Mouse (Mus musculus) hindbrain, embryonic 12.5 days (tissue): Measurements from ENCODE around the gene Cd151. TPM values are rescaled to one million over a fixed set of nuclear protein-coding genes. Genes with fewer than 3 reads are reported as not detected.
"Not testable (repeated sequence)": the region's sequence is repeated elsewhere in the genome, so short reads cannot be mapped to it uniquely, and the experiment has no call there.

ENCODE experiments used
- ATAC-seq: fragments of 200-750 bp; cut with Nextera tagmentation; 2 replicates; pipeline ENCODE4 v1.8.0; 2017; ENCODE audit warnings: moderate TSS enrichment; ENCODE audit not compliant: low FRiP score
- H3K27ac ChIP-seq: fragments of 300-500 bp; sonication (generic); 2 replicates; pipeline ENCODE4 v1.5.1; 2016; ENCODE audit warnings: mild to moderate bottlenecking
- H3K27me3 ChIP-seq: fragments of 300-500 bp; sonication (generic); 2 replicates; pipeline ENCODE4 v1.6.1; 2016; ENCODE audit warnings: mild to moderate bottlenecking
- H3K36me3 ChIP-seq: fragments of 300-500 bp; sonication (generic); 2 replicates; pipeline ENCODE4 v1.6.1; 2016; ENCODE audit warnings: mild to moderate bottlenecking
- H3K4me1 ChIP-seq: fragments of 300-500 bp; sonication (generic); 2 replicates; pipeline ENCODE4 v1.6.1; 2016
- H3K4me2 ChIP-seq: fragments of 300-500 bp; sonication (generic); replicated peaks from 2 replicates; pipeline ENCODE4 v1.6.1; 2016; ENCODE audit warnings: mild to moderate bottlenecking
- H3K4me3 ChIP-seq: fragments of 300-500 bp; sonication (generic); 2 replicates; pipeline ENCODE4 v1.5.1; 2016; ENCODE audit warnings: mild to moderate bottlenecking
- H3K9ac ChIP-seq: fragments of 300-500 bp; sonication (generic); 2 replicates; pipeline ENCODE4 v1.6.1; 2016; ENCODE audit warnings: mild to moderate bottlenecking, moderate library complexity
- H3K9me3 ChIP-seq: fragments of 300-500 bp; sonication (generic); replicated peaks from 2 replicates; pipeline ENCODE4 v1.6.1; 2016; ENCODE audit warnings: mild to moderate bottlenecking
- WGBS: fragments of 180-500 bp; shearing (Covaris S2); methylation state at CpG from one replicate; pipeline ENCODE4 v1.1.7; 2016; 5-methylcytosine and 5-hydroxymethylcytosine counted together
- polyA plus RNA-seq: library from polyadenylated mRNA; unstranded; fragments of >200 nt; fragmentation: Nextera tagmentation; extraction: Ambion mirVana; gene quantifications from 2 replicates; pipeline ENCODE4 v1.2.1, GENCODE M21; 2016

Cd151 gene
- polyA plus RNA-seq, 1 experiment from 2014 or later = 14.4 TPM

- Histone ChIP-seq H3K27ac (no peak overlapping the region), H3K9me3 (no peaks in the 10 kb centered on the region), H3K4me3 (no peak overlapping the region), H3K4me1 (peaks cover 53% of the 10 kb centered on the region), H3K9ac (no peak overlapping the region), H3K36me3 (peaks cover 22% of the 10 kb centered on the region), H3K27me3 (no peaks in the 10 kb centered on the region), H3K4me2 (no peak overlapping the region)
- 93% methylated on average over 12 of the region's 12 CpGs for WGBS
- ATAC-seq = no peak
These were observed 28.8 kb upstream of the Cd151 start for GRCm38 (mm10) chr7:141438201-141438968.

DNA sequence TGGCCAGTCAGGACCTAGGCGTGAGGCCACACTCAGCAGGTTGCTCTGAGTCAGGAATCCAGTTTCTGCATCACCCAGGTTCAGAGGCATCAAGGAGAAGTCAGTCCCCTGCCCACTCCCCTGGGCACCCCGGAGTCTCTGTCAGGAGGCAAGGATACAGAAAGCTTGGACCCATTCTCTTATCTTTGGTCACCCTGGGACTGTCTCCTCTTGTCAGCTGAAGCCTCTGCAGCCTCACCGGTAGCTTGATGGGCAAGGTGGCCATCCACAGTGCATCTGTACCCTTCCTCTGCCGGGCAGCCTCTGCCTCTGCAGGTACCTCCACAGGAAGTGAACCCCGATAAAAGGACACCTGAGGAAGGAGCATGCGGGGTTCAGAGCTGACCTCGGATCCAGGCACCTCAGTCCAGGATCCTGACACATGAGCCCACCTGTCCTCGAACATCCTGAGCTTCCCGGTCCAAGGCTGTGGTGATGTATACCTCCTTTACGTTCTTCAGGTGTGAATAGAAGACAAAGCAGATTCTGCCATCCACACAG lies 28.0 kb upstream of the Cd151 start:
- H3K27ac ChIP-seq = no peak overlapping the region
- H3K4me2 ChIP-seq = no peak overlapping the region
- H3K36me3 ChIP-seq = peaks cover 22% of the 10 kb centered on the region
- peaks cover 50% of the 10 kb centered on the region for H3K4me1 ChIP-seq
- H3K9ac ChIP-seq = no peak overlapping the region
- WGBS = 90% methylated on average over 10 of the region's 10 CpGs
- no peak overlapping the region for H3K4me3 ChIP-seq
- no peaks in the 10 kb centered on the region for H3K27me3 ChIP-seq
- ATAC-seq = no peak
- no peaks in the 10 kb centered on the region for H3K9me3 ChIP-seq

DNA sequence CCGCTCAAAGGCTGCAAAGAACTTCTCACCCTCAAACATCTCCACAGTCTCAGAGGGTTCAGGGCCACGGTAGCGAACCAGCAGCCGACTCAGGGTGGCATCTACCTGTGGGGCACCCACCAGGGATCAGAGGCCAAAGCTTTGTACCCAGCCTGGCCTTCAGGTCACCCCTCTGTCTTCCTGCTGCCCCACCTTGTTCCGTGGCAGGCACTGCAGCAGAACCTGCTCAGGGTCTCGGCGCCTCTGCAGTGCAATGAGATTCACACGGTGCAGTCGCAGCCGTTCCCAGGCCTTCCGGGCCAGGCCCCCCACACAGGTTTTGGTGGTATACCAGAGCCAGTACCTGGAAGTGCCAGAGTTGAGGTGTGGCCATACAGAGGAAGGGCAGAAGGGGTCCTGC lies 27.4 kb upstream of the Cd151 start:
- no peak overlapping the region for H3K27ac ChIP-seq
- no peak overlapping the region for H3K4me2 ChIP-seq
- H3K9ac ChIP-seq = no peak overlapping the region
- no peaks in the 10 kb centered on the region for H3K27me3 ChIP-seq
- ATAC-seq = no peak
- no peak overlapping the region for H3K4me3 ChIP-seq
- WGBS = 93% methylated on average over 11 of the region's 11 CpGs
- no peaks in the 10 kb centered on the region for H3K9me3 ChIP-seq
- peaks cover 48% of the 10 kb centered on the region for H3K4me1 ChIP-seq
- peaks cover 22% of the 10 kb centered on the region for H3K36me3 ChIP-seq

DNA sequence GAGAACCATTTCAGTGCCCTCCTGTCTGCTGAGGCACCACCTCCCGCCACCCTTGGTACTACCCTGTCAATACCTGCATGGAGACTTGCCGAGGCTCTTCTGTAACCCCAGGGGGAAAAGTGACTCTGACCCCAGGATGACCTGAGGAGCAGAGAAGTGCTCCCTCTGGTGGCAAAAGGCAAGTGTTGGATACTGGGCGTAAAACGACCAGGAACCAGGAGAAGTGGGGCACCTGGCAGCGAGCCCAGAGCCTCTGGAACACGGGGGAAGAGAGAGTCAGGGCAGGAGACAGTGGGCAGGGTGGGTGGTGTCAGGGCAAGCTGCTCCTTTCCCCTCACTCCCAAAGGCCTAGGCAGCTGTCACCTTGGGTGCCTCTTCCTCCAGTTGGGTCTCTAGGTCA lies 26.6 kb upstream of the Cd151 start:
- Histone ChIP-seq H3K4me3 (no peak overlapping the region), H3K4me2 (no peak overlapping the region), H3K9ac (no peak overlapping the region), H3K27ac (no peak overlapping the region), H3K27me3 (no peaks in the 10 kb centered on the region), H3K9me3 (no peaks in the 10 kb centered on the region), H3K4me1 (peaks cover 40% of the 10 kb centered on the region), H3K36me3 (peaks cover 22% of the 10 kb centered on the region)
- ATAC-seq = no peak
- WGBS = 33% methylated on average over 6 of the region's 6 CpGs

DNA sequence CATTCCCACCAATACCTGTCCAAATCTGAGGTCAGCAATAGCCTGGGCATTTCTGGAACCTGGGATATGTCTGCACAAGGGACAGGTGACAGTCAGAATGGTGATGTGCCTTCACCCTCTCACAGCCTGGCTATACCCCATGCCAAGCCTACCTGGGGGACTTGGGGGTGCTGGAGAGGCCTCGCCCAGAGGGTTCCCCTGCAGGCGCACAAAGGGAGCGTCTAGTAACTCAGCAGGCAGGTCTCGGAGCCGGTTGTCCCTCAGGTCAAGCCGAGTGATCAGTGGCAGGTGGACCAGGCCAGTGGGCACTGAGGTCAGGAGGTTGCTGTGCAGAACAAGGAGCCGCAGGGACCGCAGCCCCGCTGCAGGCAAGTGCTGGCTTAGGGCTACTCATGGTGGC lies 25.7 kb upstream of the Cd151 start:
- Histone ChIP-seq H3K4me2 (no peak overlapping the region), H3K4me3 (no peak overlapping the region), H3K27me3 (no peaks in the 10 kb centered on the region), H3K9me3 (no peaks in the 10 kb centered on the region), H3K27ac (no peak overlapping the region), H3K9ac (no peak overlapping the region), H3K36me3 (peaks cover 22% of the 10 kb centered on the region), H3K4me1 (peaks cover 32% of the 10 kb centered on the region)
- ATAC-seq = no peak
- 94% methylated on average over 9 of the region's 9 CpGs for WGBS

DNA sequence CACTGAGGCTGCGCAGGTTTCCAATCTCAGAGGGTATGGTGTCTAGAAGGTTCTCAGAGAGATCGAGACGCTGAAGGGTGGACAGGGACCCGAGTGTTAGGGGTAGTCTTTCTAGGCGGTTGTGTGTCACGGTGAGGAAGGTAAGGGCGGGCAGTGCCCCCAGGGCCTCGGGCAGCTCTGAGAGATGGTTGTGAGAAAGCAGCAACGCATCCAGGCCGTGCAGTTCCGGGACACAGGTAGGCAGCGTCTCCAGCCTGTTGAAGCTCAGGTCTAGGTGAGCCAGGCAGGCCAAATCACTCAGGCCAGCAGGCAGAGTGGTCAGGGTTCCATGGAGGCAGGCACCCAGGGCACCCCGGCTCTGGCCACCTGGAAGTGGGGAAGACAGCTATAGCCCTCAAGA lies 25.0 kb upstream of the Cd151 start:
- peaks cover 25% of the 10 kb centered on the region for H3K4me1 ChIP-seq

GRCm38 (mm10) chr7:141443081-141443821 lies 23.9 kb upstream of the Cd151 start:
- H3K27ac ChIP-seq = no peak overlapping the region; the same call in 1 of the 2 replicates
- H3K4me1 ChIP-seq = peaks cover 24% of the 10 kb centered on the region
- no peaks in the 10 kb centered on the region for H3K27me3 ChIP-seq
- peak overlapping the region; percentile 55 for H3K9ac ChIP-seq
- H3K4me3 ChIP-seq = peak overlapping the region; percentile 39
- peak overlapping the region; percentile 72 for H3K4me2 ChIP-seq
- ATAC-seq = no peak
- H3K9me3 ChIP-seq = no peaks in the 10 kb centered on the region
- H3K36me3 ChIP-seq = peaks cover 20% of the 10 kb centered on the region
- 27% methylated on average over 12 of the region's 12 CpGs for WGBS

More for the DNA sequence above, 25.0 kb upstream of the Cd151 start:
- Histone ChIP-seq H3K27me3 (no peaks in the 10 kb centered on the region), H3K9me3 (no peaks in the 10 kb centered on the region), H3K27ac (no peak overlapping the region), H3K4me2 (peak overlapping the region; percentile 72; the same call in 1 of the 2 replicates), H3K4me3 (peak overlapping the region; percentile 39; the same call in 1 of the 2 replicates), H3K9ac (peak overlapping the region; percentile 32), H3K36me3 (peaks cover 22% of the 10 kb centered on the region)
- no peak for ATAC-seq
- 94% methylated on average over 13 of the region's 13 CpGs for WGBS

DNA sequence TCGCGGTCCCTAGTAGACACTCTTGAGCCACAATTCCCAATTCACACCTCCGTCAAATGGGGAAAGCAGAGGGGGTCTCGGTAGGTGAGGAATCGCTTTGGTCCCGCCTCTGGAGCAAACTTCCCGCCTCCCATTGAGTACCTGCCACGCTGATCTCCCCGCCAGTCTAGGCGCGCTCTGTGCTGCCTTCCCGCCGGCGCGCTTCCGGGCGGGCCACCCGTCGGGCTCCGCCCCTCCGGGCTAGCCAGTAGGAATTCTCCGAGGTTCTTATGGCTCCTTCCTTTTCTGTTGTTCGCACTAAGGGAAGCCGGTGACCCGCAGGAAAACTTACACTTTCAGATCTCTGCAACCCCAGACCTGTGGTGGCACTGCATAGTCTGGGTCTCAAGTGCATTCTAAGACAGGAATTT lies 23.4 kb upstream of the Cd151 start, which contains the start of gene Pidd1:
Pidd1 (minus strand) TSS at position 198 of the 410 bp plus-strand sequence.
- H3K9me3 ChIP-seq = no peaks in the 10 kb centered on the region
- WGBS = under 1% methylated on average over 25 of the region's 25 CpGs
- no peak within 1 kb of the TSS; the same call in 1 of the 2 replicates for H3K27ac ChIP-seq
- no peak for ATAC-seq
- no peaks in the 10 kb centered on the region for H3K27me3 ChIP-seq
- H3K4me2 ChIP-seq = peak within 1 kb of the TSS; percentile 72
- peak within 1 kb of the TSS; percentile 39 for H3K4me3 ChIP-seq
- H3K9ac ChIP-seq = peak within 1 kb of the TSS; percentile 55
- H3K36me3 ChIP-seq = peaks cover 20% of the 10 kb centered on the region
- H3K4me1 ChIP-seq = peaks cover 30% of the 10 kb centered on the region

DNA sequence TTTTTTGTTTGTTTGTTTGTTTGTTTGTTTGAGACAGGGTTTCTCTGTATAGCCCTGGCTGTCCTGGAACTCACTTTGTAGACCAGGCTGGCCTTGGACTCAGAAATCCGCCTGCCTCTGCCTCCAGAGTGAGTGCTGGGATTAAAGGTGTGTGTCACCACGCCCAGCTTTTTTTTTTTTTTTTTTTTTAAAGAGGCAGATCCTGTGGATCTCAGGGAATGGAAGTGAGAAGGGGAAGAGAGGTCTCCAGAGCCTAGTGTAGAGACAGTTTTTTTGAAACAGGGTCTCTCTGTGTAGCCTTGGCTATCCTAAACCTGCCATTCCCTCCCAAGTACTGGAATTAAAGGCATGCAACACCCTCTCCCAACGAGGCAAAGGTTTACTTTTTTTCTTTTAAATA lies 20.8 kb upstream of the Cd151 start:
- 92% methylated on average over 3 of the region's 3 CpGs for WGBS
- not testable (repeated sequence) for ATAC-seq

DNA sequence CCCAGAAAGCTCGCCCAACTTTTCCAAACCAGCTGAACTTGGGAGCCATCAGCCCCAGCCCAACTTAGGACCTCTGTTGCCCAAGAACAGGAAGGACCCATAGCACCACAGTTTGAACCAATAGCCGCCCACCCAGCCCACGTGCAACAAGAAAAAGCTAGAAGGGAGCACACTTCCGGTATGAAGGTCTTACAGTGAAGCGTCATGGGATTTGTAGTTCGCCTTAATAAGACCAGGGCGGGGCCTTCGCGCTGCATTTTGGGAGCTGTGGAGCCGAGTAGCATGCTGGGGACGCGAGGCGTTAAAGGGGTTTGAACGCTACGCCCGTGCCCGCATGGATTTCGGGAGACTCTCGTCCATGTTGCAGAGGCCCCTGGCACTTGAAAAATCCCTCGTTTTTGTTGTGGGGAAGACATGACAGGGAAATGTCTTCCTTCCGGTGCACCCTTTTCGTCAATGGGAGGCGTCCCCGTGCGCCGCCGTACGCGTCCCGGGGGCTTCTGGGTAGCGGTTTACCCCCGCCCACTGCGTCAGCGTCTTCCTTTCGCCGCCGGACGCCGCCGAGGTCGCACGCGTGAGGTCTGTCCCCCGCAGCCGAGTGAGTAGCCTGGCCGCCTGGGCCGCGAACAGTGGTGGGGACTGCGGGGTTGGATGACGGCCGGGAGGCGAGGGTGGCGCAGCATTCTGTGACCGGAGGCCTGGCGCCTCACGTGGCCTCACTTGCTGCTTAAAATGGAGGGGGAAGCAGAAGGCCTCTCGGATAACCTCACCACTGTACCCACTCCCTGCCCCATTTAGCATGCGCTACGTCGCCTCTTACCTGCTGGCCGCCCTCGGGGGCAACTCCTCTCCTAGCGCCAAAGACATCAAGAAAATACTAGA lies 19.8 kb upstream of the Cd151 start, which contains the start of gene Rplp2:
Rplp2 (plus strand) TSS at position 261 of the 882 bp plus-strand sequence.
- no peaks in the 10 kb centered on the region for H3K27me3 ChIP-seq
- peak within 1 kb of the TSS; percentile 88 for H3K9ac ChIP-seq
- peaks cover 28% of the 10 kb centered on the region for H3K4me1 ChIP-seq
- peak within 1 kb of the TSS; percentile 66 for H3K4me2 ChIP-seq
- WGBS = 0% methylated on average over 60 of the region's 63 CpGs
- peak within 1 kb of the TSS; percentile 86 for H3K4me3 ChIP-seq
- H3K9me3 ChIP-seq = no peaks in the 10 kb centered on the region
- peak; percentile 93 for ATAC-seq
- peaks cover 35% of the 10 kb centered on the region for H3K36me3 ChIP-seq
- H3K27ac ChIP-seq = peak within 1 kb of the TSS; percentile 87

More for the DNA sequence above, 20.8 kb upstream of the Cd151 start:
- not testable (repeated sequence) for H3K4me2 ChIP-seq, H3K9ac ChIP-seq, H3K9me3 ChIP-seq, H3K4me3 ChIP-seq, H3K27ac ChIP-seq, H3K27me3 ChIP-seq
- Histone ChIP-seq H3K4me1 (peaks cover 32% of the 10 kb centered on the region), H3K36me3 (peaks cover 27% of the 10 kb centered on the region)

DNA sequence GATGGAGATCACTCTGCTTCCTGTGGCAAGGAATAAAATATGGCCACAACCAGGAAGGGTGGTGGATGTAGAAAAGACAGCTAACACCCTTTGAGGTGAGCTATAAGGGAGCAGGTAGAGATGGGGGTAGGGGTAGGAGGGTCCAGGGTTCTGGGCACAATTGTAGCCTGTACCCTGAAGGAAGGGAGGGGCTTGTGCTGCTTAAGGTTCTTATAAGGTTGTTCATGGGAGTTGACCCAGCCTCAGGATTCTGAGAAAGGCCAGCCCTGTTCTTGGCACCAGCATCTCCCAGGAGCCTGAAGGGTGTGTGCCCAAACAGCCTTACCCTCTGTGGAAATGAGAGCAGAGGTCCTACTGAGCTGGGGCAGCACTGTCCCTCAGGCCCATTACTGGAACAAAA lies 15.3 kb upstream of the Cd151 start:
- Histone ChIP-seq H3K27me3 (0 out of 2 replicates have a peak, but pooled peaks cover 4% of the 10 kb centered on the region), H3K4me3 (no peak overlapping the region), H3K9ac (no peak overlapping the region), H3K27ac (no peak overlapping the region), H3K4me2 (no peak overlapping the region), H3K9me3 (no peaks in the 10 kb centered on the region), H3K4me1 (peaks cover 27% of the 10 kb centered on the region), H3K36me3 (peaks cover 35% of the 10 kb centered on the region)
- ATAC-seq = no peak
